Mouse (Mus musculus): ENCODE measurements around the gene Gfpt2. TPM values are rescaled to one million over a fixed set of nuclear protein-coding genes. Genes with fewer than 3 reads are reported as not detected.

Gene Gfpt2
- total and polyA plus RNA-seq, 2 experiments from 2014 or later = 3.9 to 6.0 TPM

DNA sequence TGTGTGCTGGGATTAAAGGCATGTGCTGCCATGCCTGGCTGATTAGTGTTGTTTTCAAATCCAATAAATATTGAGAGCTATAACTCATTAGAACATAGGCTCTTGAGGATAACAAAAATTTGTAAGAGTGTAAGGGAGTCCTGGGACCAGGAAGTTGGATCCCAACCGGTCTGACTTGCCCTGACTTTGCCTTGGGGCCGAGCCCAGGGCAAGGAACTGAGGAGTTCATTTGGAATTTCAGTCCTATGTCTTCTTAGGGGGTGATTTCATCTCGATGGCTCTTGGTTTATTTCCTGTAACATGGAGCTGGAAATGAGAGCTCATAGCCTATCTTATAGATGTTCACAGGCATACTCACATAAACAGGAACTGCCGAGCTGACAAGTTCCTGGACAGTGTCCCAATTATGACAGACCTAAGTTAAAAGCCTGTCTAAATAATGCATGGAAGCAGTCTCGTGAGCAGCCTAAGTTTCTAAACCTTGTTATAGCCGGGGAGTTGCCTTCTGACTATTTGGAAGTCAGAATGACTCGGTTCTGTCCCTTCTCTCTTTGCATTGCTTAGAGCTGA, 35.3 kb downstream of the Gfpt2 start:
- Histone ChIP-seq H3K4me2 (ENCODE audit: low read depth, low read length, poor library complexity, severe bottlenecking) (no peak overlapping the region), H3K36me3 (ENCODE audit: insufficient read depth, low read length) (peaks cover 20% of the 10 kb centered on the region), H3K27ac (ENCODE audit: low read depth, low read length) (no peak overlapping the region), H3K9me3 (ENCODE audit: low read length) (no peaks in the 10 kb centered on the region), H3K27me3 (ENCODE audit: insufficient read depth, low read length) (no peaks in the 10 kb centered on the region), H3K9ac (replicated peaks; ENCODE audit: low read length, poor library complexity, severe bottlenecking) (no peak overlapping the region), H3K4me1 (ENCODE audit: insufficient read depth, low read length) (no peaks in the 10 kb centered on the region), H3K4me3 (ENCODE audit: low read depth, low read length) (no peak overlapping the region)
- WGBS = 87% methylated on average over 7 of the region's 7 CpGs
- TF ChIP-seq CTCF (IDR thresholded peaks at IDR 0.05) = no peak
- DNase-seq (ENCODE audit: low spot score) = no peak
- no peak for ATAC-seq (ENCODE audit: low FRiP score)

GRCm38 (mm10) chr11:49831980-49832379, 38.0 kb downstream of the Gfpt2 start:
- ATAC-seq (ENCODE audit: low FRiP score) (no peak), DNase-seq (ENCODE audit: low spot score) (peak; percentile 24)
- Histone ChIP-seq H3K4me3 (ENCODE audit: low read depth, low read length) (no peak overlapping the region), H3K4me2 (ENCODE audit: low read depth, low read length, poor library complexity, severe bottlenecking) (no peak overlapping the region), H3K9ac (replicated peaks; ENCODE audit: low read length, poor library complexity, severe bottlenecking) (no peak overlapping the region), H3K27ac (ENCODE audit: low read depth, low read length) (no peak overlapping the region), H3K27me3 (ENCODE audit: insufficient read depth, low read length) (no peaks in the 10 kb centered on the region), H3K9me3 (ENCODE audit: low read length) (no peaks in the 10 kb centered on the region), H3K4me1 (ENCODE audit: insufficient read depth, low read length) (no peaks in the 10 kb centered on the region), H3K36me3 (ENCODE audit: insufficient read depth, low read length) (peaks cover 22% of the 10 kb centered on the region)
- no peak for TF ChIP-seq CTCF (IDR thresholded peaks at IDR 0.05)
- 78% methylated on average over 12 of the region's 12 CpGs for WGBS

GRCm38 (mm10) chr11:49832962-49833361, 39.0 kb downstream of the Gfpt2 start:
- Histone ChIP-seq H3K4me2 (ENCODE audit: low read depth, low read length, poor library complexity, severe bottlenecking) (no peak overlapping the region), H3K4me3 (ENCODE audit: low read depth, low read length) (no peak overlapping the region), H3K27me3 (ENCODE audit: insufficient read depth, low read length) (no peaks in the 10 kb centered on the region), H3K9ac (replicated peaks; ENCODE audit: low read length, poor library complexity, severe bottlenecking) (no peak overlapping the region), H3K27ac (ENCODE audit: low read depth, low read length) (no peak overlapping the region), H3K9me3 (ENCODE audit: low read length) (no peaks in the 10 kb centered on the region), H3K4me1 (ENCODE audit: insufficient read depth, low read length) (no peaks in the 10 kb centered on the region), H3K36me3 (ENCODE audit: insufficient read depth, low read length) (peaks cover 18% of the 10 kb centered on the region)
- no peak for ATAC-seq (ENCODE audit: low FRiP score)
- no peak for TF ChIP-seq CTCF (IDR thresholded peaks at IDR 0.05)
- WGBS = 92% methylated on average over 5 of the region's 5 CpGs
- DNase-seq (ENCODE audit: low spot score) = no peak

DNA sequence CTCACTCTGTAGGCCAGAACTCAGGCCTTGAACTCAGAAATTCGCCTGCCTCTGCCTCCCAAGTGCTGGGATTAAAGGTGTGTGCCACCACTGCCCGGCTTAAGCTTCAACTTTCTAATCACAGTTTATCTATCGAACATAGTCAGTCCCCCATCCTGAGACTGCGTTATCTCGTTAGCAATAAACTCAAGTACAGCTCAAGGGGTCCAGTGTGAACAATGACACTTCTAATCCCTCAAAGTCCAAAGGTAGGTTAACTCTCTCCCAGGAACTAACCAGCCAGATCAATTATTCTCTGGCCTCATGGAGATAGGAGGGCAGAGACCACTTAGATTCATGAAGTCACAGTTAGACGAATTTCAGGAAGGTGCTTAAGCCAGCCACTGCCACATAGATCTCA, 40.3 kb downstream of the Gfpt2 start:
- Histone ChIP-seq H3K9ac (replicated peaks; ENCODE audit: low read length, poor library complexity, severe bottlenecking) (no peak overlapping the region), H3K4me2 (ENCODE audit: low read depth, low read length, poor library complexity, severe bottlenecking) (no peak overlapping the region), H3K36me3 (ENCODE audit: insufficient read depth, low read length) (peaks cover 18% of the 10 kb centered on the region), H3K4me3 (ENCODE audit: low read depth, low read length) (no peak overlapping the region), H3K4me1 (ENCODE audit: insufficient read depth, low read length) (no peaks in the 10 kb centered on the region), H3K9me3 (ENCODE audit: low read length) (no peaks in the 10 kb centered on the region), H3K27ac (ENCODE audit: low read depth, low read length) (no peak overlapping the region), H3K27me3 (ENCODE audit: insufficient read depth, low read length) (no peaks in the 10 kb centered on the region)
- DNase-seq (ENCODE audit: low spot score) (no peak), ATAC-seq (ENCODE audit: low FRiP score) (no peak)
- no peak for TF ChIP-seq CTCF (IDR thresholded peaks at IDR 0.05)
- 88% methylated on average over 6 of the region's 6 CpGs for WGBS

DNA sequence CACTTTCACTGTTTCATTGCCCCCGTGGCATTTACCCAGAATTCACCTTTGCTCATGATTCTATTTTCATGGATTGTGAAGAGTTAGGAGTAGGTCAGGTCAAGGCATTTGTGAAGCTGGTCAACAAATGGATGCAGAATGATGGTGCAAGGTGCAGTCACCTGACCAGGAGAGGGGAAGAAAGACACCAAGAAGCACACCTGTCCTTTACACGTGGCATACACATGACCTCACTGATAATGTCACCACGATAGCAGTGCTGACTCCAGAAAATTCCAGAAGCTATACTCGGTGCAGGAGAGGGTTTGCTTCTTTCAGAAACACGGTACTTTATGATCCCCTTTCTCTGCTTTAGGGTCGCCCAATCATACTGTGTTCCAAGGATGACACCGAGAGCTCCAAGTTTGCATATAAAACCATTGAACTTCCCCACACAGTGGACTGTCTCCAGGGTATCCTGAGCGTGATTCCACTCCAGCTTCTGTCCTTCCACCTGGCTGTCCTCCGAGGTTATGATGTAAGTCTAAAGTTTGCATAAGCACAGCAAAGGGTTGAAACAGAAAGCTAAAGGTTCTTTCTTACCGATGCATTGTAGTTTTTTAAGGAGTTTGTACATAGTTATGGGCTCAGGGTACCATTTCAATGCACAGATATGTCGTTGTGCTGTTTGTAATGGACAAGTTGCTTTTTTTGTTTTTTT, 41.4 kb downstream of the Gfpt2 start:
- TF ChIP-seq CTCF (IDR thresholded peaks at IDR 0.05) = no peak
- 93% methylated on average over 11 of the region's 11 CpGs for WGBS
- peaks cover 12% of the 10 kb centered on the region; the same call in 1 of the 2 replicates for H3K36me3 ChIP-seq (ENCODE audit: insufficient read depth, low read length)
- ATAC-seq (ENCODE audit: low FRiP score) = no peak
- H3K27ac ChIP-seq (ENCODE audit: low read depth, low read length) = no peak overlapping the region
- H3K4me3 ChIP-seq (ENCODE audit: low read depth, low read length) = no peak overlapping the region
- no peak for DNase-seq (ENCODE audit: low spot score)
- H3K9me3 ChIP-seq (ENCODE audit: low read length) = no peaks in the 10 kb centered on the region
- H3K9ac ChIP-seq (replicated peaks; ENCODE audit: low read length, poor library complexity, severe bottlenecking) = no peak overlapping the region
- H3K4me1 ChIP-seq (ENCODE audit: insufficient read depth, low read length) = no peaks in the 10 kb centered on the region
- no peaks in the 10 kb centered on the region for H3K27me3 ChIP-seq (ENCODE audit: insufficient read depth, low read length)
- H3K4me2 ChIP-seq (ENCODE audit: low read depth, low read length, poor library complexity, severe bottlenecking) = no peak overlapping the region

DNA sequence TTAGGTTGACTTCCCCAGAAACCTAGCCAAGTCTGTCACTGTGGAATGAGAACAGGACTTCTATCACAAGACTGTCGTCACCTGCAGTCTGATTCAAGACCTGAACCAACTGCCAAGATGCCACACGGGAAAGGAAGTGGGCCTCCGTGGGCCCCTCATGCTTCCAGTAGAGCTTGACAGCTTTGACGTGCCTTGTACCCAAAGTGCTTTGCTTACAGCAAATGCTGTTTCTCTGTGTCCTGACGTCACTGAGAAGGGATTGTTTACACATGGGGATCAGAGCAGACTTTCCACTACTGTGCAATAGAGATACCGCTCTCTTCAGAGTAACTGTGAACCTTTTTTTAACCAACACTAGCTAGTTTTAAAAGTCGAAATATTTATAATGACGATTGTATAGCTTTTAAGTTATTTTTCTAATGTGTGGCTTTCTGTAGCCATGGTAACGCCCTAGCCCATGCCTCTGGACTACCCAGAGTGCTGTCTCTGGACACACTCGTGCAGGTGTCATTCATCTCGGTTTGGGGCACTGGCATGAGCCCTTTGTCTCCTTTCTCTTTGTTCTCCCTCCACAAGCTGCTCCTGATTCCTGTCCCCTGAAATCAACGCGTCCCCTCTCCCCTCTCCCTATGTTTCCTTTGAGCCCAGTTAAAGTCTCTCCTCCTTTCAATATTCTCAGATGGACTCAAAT, 43.9 kb downstream of the Gfpt2 start:
- no peaks in the 10 kb centered on the region for H3K27me3 ChIP-seq (ENCODE audit: insufficient read depth, low read length)
- whole genome bisulfite sequencing = 25% methylated on average over 13 of the region's 13 CpGs
- no peaks in the 10 kb centered on the region for H3K4me1 ChIP-seq (ENCODE audit: insufficient read depth, low read length)
- H3K4me2 ChIP-seq (ENCODE audit: low read depth, low read length, poor library complexity, severe bottlenecking) = no peak overlapping the region
- ATAC-seq (ENCODE audit: low FRiP score) (no peak), DNase-seq (ENCODE audit: low spot score) (no peak)
- 0 out of 2 replicates have a peak overlapping the region, but pooled peaks have one; percentile 32 for H3K27ac ChIP-seq (ENCODE audit: low read depth, low read length)
- H3K4me3 ChIP-seq (ENCODE audit: low read depth, low read length) = no peak overlapping the region
- no peaks in the 10 kb centered on the region for H3K9me3 ChIP-seq (ENCODE audit: low read length)
- 0 out of 2 replicates have a peak overlapping the region, but pooled peaks have one; percentile 2 for H3K9ac ChIP-seq (replicated peaks; ENCODE audit: low read length, poor library complexity, severe bottlenecking)
- TF ChIP-seq CTCF (IDR thresholded peaks at IDR 0.05) = no peak
- H3K36me3 ChIP-seq (ENCODE audit: insufficient read depth, low read length) = 0 out of 2 replicates have a peak, but pooled peaks cover 12% of the 10 kb centered on the region

Measured in midbrain, postnatal 0 days (tissue).